Mouse (Mus musculus) lung, adult 2 months (tissue): ENCODE measurements at regions not wholly inside any gene's neighbourhood (a gene's known extent, or its start where the extent isn't known, plus 50 kb on each side); places are given as distances from the start of the nearest gene placed in this dataset.

ENCODE experiments used
- DNase-seq: peaks from one replicate; pipeline ENCODE4 v3.0.0; 2022
- H3K4me1 ChIP-seq: fragments of 200-500 bp; 2 replicates; pipeline ENCODE4 v1.6.1; 2011; ENCODE audit warnings: low read length; ENCODE audit not compliant: control insufficient read depth, insufficient read depth
- H3K4me3 ChIP-seq: fragments of 200-500 bp; replicated peaks from 2 replicates; pipeline ENCODE3; 2011; ENCODE audit warnings: low read depth, mild to moderate bottlenecking, control low read depth, low read length; ENCODE audit errors: extremely low read depth
- CTCF ChIP-seq: fragments of 200-500 bp; IDR thresholded peaks from 2 replicates; pipeline ENCODE4 v1.5.1; 2011; ENCODE audit warnings: mild to moderate bottlenecking, low read length, control low read depth; ENCODE audit not compliant: insufficient read depth
- POLR2A ChIP-seq: fragments of 200-500 bp; IDR thresholded peaks from 2 replicates; pipeline ENCODE4 v1.6.1; 2011; ENCODE audit warnings: low read depth, mild to moderate bottlenecking, control low read depth, low read length, borderline replicate concordance; ENCODE audit errors: extremely low read depth
- WGBS: fragments of 180-500 bp; shearing (Covaris S2); methylation state at CpG from one replicate; pipeline ENCODE4 v1.1.7; 2018; 5-methylcytosine and 5-hydroxymethylcytosine counted together

- no peak for DNase-seq
- Histone ChIP-seq H3K4me3 (no peak overlapping the region), H3K4me1 (no peaks in the 10 kb centered on the region)
- TF ChIP-seq CTCF (peak; percentile 11; the same call in 1 of the 2 replicates), POLR2A (no peak)
- WGBS = 55% methylated on average over 8 of the region's 8 CpGs
Measured at GRCm38 (mm10) chr12:45443512-45444190, 369.1 kb upstream of the Stxbp6 start.

- TF ChIP-seq POLR2A (no peak), CTCF (no peak)
- Histone ChIP-seq H3K4me1 (no peaks in the 10 kb centered on the region), H3K4me3 (no peak overlapping the region)
- no peak for DNase-seq
- 32% methylated on average over 4 of the region's 4 CpGs for WGBS
Measured at GRCm38 (mm10) chr12:45442474-45442873, 368.0 kb upstream of the Stxbp6 start.

- DNase-seq = no peak
- Histone ChIP-seq H3K4me3 (no peak overlapping the region), H3K4me1 (no peaks in the 10 kb centered on the region)
- TF ChIP-seq POLR2A = no peak
- WGBS = 88% methylated on average over 2 of the region's 2 CpGs
Measured at GRCm38 (mm10) chr12:45439745-45440144, 365.2 kb upstream of the Stxbp6 start.

GRCm38 (mm10) chr12:45437271-45437670 lies 362.8 kb upstream of the Stxbp6 start:
- TF ChIP-seq POLR2A (no peak), CTCF (no peak)
- Histone ChIP-seq H3K4me1 (no peaks in the 10 kb centered on the region), H3K4me3 (no peak overlapping the region)
- no peak for DNase-seq

- DNase-seq = no peak
- TF ChIP-seq CTCF (no peak), POLR2A (no peak)
- Histone ChIP-seq H3K4me3 (no peak overlapping the region), H3K4me1 (no peaks in the 10 kb centered on the region)
- 46% methylated on average over 2 of the region's 2 CpGs for WGBS
Measured at GRCm38 (mm10) chr12:45399436-45399835, 324.9 kb upstream of the Stxbp6 start.

- TF ChIP-seq POLR2A = no peak
- no peak for TF ChIP-seq CTCF
- WGBS = 54% methylated on average over 3 of the region's 3 CpGs
- Histone ChIP-seq H3K4me1 (no peaks in the 10 kb centered on the region), H3K4me3 (no peak overlapping the region)
- DNase-seq = no peak
Measured at GRCm38 (mm10) chr12:45384864-45385263, 310.4 kb upstream of the Stxbp6 start.
